Mouse (Mus musculus) lung, postnatal 0 days (tissue): ENCODE data around the gene Cog5.

Experiments used
- CTCF ChIP-seq: IDR thresholded peaks from 2 replicates; pipeline ENCODE4 v1.5.1; 2016; ENCODE audit warnings: antibody characterized with exemption, mild to moderate bottlenecking
- EP300 ChIP-seq: IDR thresholded peaks from 2 replicates; pipeline ENCODE4 v1.6.1; 2016; ENCODE audit warnings: antibody characterized with exemption, mild to moderate bottlenecking, control low read depth

DNA sequence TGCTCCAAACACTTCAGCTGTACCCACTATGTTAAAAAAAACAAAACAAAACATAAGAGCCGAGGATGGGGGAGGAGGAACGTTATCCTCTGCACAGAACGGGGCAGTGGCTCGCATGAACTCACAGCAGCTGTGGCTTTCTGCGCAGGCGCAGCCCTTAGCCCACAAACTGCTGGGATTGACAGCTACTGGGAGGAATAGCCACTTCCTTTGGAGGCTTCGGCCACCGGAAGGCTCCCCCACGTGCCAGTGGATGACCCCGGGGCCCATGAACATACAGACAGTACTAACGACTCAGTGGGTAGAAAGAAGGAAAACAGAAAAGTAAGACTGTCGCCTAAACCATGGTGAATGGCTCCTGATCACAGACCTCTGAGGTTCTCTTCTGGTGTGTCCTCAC, 330.0 kb downstream of the Cog5 start:
- no peak for TF ChIP-seq CTCF
- TF ChIP-seq EP300: no peak
